Mouse (Mus musculus): ENCODE measurements at regions not wholly inside any gene's neighbourhood (a gene's known extent, or its start where the extent isn't known, plus 50 kb on each side); places are given as distances from the start of the nearest gene placed in this dataset.
"Not testable (repeated sequence)": the region's sequence is repeated elsewhere in the genome, so short reads cannot be mapped to it uniquely, and the experiment has no call there.

DNA sequence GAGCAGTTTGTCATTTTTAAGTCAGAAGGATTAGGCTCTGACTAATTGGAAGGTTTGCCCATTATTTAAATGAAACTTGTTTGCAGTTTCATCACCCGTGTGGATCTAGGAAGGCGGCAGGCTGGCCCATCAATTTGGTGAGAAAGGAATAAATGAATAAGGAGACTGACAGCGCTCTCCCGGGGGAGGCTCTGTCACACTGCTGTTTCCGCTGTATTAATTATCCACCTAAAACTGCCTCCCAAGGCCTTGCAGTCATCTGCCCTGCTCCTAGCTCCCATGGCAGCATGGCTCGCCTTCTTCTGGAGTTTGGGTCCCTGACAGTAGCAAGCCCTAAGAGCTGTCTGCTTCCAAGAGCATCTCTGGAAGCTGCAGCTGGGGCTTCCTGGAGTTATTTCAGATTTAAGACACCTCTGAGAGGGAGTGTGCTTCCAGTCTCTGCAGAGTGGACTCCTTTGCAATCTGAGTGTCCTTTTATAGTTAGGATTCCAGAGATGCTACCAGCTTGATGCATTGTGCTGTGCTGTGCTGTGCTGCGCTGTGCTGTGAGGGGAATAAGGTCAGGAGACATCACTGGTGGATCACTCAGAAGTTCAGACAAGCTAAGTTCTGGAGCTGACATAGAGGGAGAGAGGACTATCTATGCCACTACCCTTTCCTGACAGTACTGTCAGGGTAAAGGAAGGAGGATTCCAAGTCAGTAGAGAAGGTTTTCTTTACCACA lies 452.9 kb upstream of the Arid1b start:
- DNase-seq (ENCODE audit: low spot score in 2 of 2), result no peak

DNA sequence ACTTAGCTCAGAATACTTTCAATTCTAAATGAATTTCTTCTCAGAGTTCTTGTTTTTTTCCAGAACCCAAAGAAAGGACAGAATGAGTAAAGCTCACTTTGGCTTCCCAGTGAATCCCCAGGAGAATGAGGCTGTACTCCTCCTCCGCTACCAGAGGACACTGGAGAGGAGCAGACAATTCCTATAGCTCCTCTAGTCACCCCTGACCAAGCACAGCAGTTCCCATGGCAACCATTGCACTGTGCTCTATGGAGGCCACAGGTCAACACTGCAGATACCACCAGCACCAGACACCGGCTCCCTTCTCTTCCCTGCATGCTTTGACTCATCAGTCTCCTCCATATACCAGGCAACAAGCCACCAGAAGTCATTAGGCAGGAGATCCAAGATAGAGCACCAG lies 447.6 kb upstream of the Arid1b start:
- DNase-seq (ENCODE audit: low spot score in 2 of 2), result no peak

- not testable (repeated sequence) for DNase-seq (ENCODE audit: low spot score in 2 of 2)
Observed at GRCm38 (mm10) chr17:4553026-4553425, 441.1 kb upstream of the Arid1b start.

GRCm38 (mm10) chr17:4563641-4564040 lies 430.5 kb upstream of the Arid1b start:
- no peak for DNase-seq (ENCODE audit: low spot score in 2 of 2)

GRCm38 (mm10) chr17:4576883-4577282 lies 417.2 kb upstream of the Arid1b start:
- DNase-seq (ENCODE audit: low spot score in 2 of 2), result no peak

DNA sequence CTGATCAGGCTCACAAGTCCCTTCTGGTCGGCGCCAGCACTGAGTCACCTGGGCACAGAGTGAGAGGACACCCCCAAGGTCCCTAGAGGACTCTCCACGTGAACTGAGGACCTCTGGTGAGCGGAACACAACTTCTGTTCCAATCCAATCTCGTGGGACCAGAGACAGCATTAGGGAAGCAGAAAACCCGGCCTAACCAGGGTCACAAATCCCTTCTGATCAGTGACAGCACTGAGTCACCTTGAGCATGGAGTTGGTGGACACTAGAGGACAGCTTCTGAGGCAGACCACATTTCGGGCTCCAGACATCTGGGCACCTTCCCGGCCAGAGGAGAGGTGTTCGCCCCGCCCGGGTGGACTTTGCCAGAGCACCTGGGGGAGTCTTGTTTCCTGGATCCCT lies 412.3 kb upstream of the Arid1b start:
- no peak for DNase-seq (ENCODE audit: low spot score in 2 of 2)

- no peak for DNase-seq (ENCODE audit: low spot score in 2 of 2)
Observed at GRCm38 (mm10) chr17:4610481-4610880, 383.7 kb upstream of the Arid1b start.

GRCm38 (mm10) chr17:4610993-4611392 lies 383.1 kb upstream of the Arid1b start:
- DNase-seq (ENCODE audit: low spot score in 2 of 2), result no peak

DNA sequence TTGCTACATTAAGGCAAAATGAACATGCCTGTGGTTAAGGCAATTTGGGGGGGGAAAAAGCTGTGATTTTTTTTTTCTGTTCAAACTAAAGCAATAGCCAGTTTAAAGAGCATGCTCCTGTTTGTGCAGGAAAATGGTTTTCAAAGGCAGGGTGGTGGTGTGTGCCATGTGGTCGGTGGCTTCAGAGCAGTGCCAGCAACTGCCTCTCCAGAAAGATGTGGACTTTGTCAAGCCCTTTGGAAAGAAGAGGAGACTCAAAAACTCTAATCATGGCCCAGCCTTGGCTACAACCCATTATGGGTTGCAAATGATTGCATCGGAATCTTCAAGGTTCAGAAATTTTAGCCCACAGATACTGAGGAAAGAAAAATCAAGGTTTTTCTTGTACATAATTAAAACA lies 382.4 kb upstream of the Arid1b start:
- DNase-seq (ENCODE audit: low spot score in 2 of 2), result no peak

DNA sequence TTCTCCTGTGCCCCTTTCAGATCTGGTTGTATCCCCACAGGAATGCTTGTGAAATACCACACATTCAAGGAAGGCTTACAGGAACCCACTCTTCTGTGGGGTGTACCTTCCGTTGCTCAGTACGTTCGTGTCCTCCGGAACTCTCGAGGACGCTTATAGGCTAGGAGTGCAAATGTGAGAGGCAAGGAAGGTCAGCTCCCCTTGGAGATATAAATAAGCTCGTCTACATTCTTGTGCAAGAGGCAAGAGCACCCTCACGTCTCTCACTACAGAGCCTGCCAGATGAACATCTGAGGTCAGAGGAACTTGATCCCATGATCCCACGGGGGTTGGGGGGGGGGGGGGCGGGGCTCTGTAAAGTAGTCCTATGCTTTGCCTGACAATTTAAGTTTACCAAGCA lies 382.0 kb upstream of the Arid1b start:
- DNase-seq (ENCODE audit: low spot score in 2 of 2), result no peak

GRCm38 (mm10) chr17:4612741-4613140 lies 381.4 kb upstream of the Arid1b start:
- no peak for DNase-seq (ENCODE audit: low spot score in 2 of 2)

DNA sequence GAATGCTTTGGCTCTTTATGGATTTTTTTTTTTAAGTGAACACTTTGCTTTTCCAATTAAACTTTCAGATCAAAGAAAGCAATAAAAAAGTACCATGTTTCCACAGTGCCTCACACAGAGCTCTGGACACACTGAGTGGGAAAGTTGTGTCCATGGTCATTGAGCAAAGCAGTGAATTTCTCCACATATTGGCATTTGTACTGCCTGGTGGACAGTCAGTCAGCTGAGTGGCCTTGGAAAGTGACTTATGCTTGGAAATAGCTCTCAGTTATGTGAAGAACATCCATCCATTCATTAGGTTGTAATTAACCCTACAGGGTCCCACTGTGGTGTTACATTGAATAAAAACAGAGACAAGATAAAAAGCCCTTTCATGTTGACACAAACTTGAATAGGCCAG lies 373.8 kb upstream of the Arid1b start:
- DNase-seq (ENCODE audit: low spot score in 2 of 2), result no peak

GRCm38 (mm10) chr17:4626126-4626525 lies 368.0 kb upstream of the Arid1b start:
- not testable (repeated sequence) for DNase-seq (ENCODE audit: low spot score in 2 of 2)

DNA sequence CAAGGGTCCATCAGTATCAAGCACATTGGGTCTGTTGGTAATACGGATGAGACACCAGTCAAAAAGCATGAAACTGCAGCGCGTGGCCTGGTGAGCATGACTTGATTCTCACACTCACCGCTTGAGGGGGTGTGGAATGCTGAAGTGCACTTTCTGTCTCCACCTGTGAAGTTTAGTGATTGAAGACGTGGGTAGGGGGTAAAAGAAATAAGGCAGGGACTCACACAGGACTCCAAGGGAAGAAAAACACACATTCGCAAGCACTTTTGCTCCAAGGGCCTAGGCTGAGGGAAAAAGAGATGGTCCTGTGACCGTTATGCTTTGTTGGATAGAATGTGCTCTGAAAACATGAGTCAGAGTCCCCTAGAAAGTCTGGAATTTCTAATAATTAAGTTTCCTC lies 366.6 kb upstream of the Arid1b start:
- DNase-seq (ENCODE audit: low spot score in 2 of 2), result no peak

DNA sequence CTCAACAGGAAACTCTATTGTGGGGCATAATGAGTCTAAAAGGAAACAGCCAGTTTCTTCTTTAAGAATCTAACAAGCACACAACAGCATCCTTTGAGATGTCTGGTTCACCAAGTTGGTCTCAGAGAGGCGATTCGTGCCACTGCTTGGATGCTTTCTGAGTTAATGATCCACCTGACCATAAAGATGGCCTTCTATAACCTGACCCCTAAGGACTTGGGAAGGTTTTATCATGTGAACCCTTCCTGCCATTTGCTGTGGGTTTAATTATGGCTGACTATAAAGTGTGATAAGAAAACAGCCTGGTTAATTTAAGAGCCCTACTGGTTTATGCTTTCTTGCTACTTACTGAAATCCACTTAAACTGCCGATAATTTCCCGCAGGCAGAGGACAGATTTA lies 363.0 kb upstream of the Arid1b start:
- no peak for DNase-seq (ENCODE audit: low spot score in 2 of 2)

DNA sequence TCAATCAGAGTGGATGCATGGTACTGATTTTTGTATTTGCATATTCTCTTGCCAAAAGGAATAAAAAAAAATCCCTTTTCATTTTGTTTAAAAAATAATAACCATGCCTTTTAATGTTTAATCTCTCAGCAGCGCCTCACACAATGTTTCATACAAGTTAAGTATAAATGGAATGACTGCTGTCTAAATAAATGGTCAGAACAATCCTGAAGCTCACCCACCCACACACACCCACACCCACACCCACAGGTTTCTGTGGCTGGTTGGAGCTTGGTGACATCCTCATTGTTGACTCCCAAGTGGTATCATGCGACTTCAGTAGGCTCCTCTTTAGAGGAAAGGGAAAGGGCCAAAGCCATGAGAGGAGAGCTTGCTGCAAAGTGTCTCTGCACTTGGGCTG lies 361.6 kb upstream of the Arid1b start:
- DNase-seq (ENCODE audit: low spot score in 2 of 2), result no peak

- peak in 1 of 2 experiments; percentile 30 for DNase-seq (ENCODE audit: low spot score in 2 of 2)
Observed at GRCm38 (mm10) chr17:4633771-4634170, 360.4 kb upstream of the Arid1b start.

- no peak for DNase-seq (ENCODE audit: low spot score in 2 of 2)
Observed at GRCm38 (mm10) chr17:4636796-4637353, 357.3 kb upstream of the Arid1b start.

DNA sequence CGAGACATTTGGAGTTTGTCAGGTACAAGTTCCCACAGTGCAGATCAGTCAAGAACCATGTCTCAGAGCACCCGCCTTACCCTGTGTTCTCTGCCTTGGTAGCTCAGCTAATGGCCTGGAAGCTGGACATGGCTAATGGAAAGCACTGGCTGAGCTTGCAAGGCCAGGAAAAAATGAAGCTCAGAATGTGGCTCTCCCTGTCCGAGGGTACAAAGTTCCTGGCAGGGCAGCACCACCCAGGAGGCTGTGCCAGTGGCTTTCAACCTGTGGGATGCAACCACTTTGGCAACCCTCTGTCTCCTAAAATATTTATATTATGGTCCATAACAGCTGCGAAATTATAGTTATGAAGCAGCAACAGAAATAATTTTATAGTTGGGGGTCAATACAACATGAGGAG lies 354.6 kb upstream of the Arid1b start:
- no peak for DNase-seq (ENCODE audit: low spot score in 2 of 2)

GRCm38 (mm10) chr17:4640555-4640954 lies 353.6 kb upstream of the Arid1b start:
- no peak for DNase-seq (ENCODE audit: low spot score in 2 of 2)

- DNase-seq (ENCODE audit: low spot score in 2 of 2), result no peak
Observed at GRCm38 (mm10) chr17:4641166-4641565, 353.0 kb upstream of the Arid1b start.

DNA sequence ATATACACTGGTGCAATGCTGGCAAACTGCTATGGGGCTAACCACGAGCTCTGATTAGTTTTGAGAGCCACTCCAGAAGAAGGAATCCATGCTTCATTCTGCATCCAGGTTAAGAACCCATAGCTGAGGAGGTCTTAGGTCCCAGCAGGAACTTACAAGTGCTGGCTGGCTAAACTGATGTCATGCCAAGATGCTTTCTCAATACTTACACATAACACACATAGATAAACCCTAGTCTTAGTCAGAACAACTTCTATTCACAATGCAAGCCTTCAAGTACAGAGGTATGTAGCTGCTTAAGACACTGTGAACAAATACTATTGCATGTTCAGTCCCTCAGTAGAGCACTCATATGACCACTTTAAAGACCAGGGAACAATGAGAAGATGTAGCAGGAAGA lies 352.1 kb upstream of the Arid1b start:
- no peak for DNase-seq (ENCODE audit: low spot score in 2 of 2)

GRCm38 (mm10) chr17:4643343-4643742 lies 350.8 kb upstream of the Arid1b start:
- DNase-seq (ENCODE audit: low spot score in 2 of 2), result no peak

- DNase-seq (ENCODE audit: low spot score in 2 of 2), result no peak
Observed at GRCm38 (mm10) chr17:4648603-4649002, 345.5 kb upstream of the Arid1b start.

Data from left cerebral cortex, adult 8-10 months (tissue).